Mouse (Mus musculus): ENCODE measurements around the gene Bmpr1a. TPM values are rescaled to one million over a fixed set of nuclear protein-coding genes. Genes with fewer than 3 reads are reported as not detected.

The Bmpr1a gene
- polyA plus RNA-seq, 1 experiment: 75.4 TPM

GRCm38 (mm10) chr14:34375941-34376340, 127.2 kb downstream of the Bmpr1a start:
- Histone ChIP-seq H3K36me3 (ENCODE audit: control insufficient read depth, insufficient read depth, low read length, poor library complexity, severe bottlenecking) (no peaks in the 10 kb centered on the region), H3K9ac (ENCODE audit: low read depth, poor library complexity, severe bottlenecking) (0 out of 2 replicates have a peak overlapping the region, but pooled peaks have one; percentile 25), H3K4me3 (ENCODE audit: low read depth, low read length) (no peak overlapping the region), H3K27ac (ENCODE audit: insufficient read depth, low read length) (no peak overlapping the region), H3K9me3 (replicated peaks; ENCODE audit: control insufficient read depth, insufficient read depth, low read length, poor library complexity, severe bottlenecking) (no peaks in the 10 kb centered on the region), H3K4me1 (ENCODE audit: control insufficient read depth, insufficient read depth, low read length) (peaks cover 20% of the 10 kb centered on the region), H3K27me3 (ENCODE audit: control insufficient read depth, insufficient read depth, low read length, poor library complexity, severe bottlenecking) (no peaks in the 10 kb centered on the region)
- TF ChIP-seq CTCF (IDR thresholded peaks at IDR 0.05; ENCODE audit: low read depth, low read length) (no peak), POLR2A (IDR thresholded peaks at IDR 0.05; ENCODE audit: insufficient read depth, low read length) (no peak), EP300 (IDR thresholded peaks at IDR 0.05; ENCODE audit: insufficient read depth, low read depth, low read length) (no peak)

DNA sequence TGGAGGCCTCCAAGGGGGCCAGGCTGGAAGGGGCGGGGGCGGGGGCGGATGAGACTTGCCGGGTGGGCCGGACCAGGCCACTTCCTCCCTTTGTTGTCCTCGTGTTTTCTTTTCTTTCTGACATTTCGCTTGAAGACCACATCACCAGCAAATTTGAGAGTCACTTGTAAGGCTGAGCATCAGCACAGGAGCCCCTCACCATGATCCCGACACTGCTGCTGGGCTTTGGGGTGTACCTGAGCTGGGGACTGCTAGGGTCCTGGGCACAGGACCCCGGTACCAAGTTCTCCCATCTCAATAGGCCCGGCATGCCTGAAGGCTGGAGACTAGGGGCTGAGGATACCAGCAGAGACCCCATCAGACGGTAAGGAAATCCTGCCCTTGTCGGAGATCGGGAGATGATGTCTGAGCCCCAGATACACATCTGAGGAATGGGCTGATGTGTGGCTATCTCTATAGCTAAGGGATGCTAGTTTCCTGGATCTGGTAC, 127.7 kb downstream of the Bmpr1a start, which contains the start of gene Mmrn2:
Gene Mmrn2, plus strand, starts transcription at position 51 of the 490 bp plus-strand sequence.
- TF ChIP-seq EP300 (IDR thresholded peaks at IDR 0.05; ENCODE audit: insufficient read depth, low read depth, low read length): no peak
- no peak for TF ChIP-seq CTCF (IDR thresholded peaks at IDR 0.05; ENCODE audit: low read depth, low read length)
- no peak for TF ChIP-seq POLR2A (IDR thresholded peaks at IDR 0.05; ENCODE audit: insufficient read depth, low read length)
- no peak within 1 kb of the TSS for H3K27ac ChIP-seq (ENCODE audit: insufficient read depth, low read length)
- no peaks in the 10 kb centered on the region for H3K27me3 ChIP-seq (ENCODE audit: control insufficient read depth, insufficient read depth, low read length, poor library complexity, severe bottlenecking)
- no peaks in the 10 kb centered on the region for H3K36me3 ChIP-seq (ENCODE audit: control insufficient read depth, insufficient read depth, low read length, poor library complexity, severe bottlenecking)
- peaks cover 20% of the 10 kb centered on the region for H3K4me1 ChIP-seq (ENCODE audit: control insufficient read depth, insufficient read depth, low read length)
- H3K9me3 ChIP-seq (replicated peaks; ENCODE audit: control insufficient read depth, insufficient read depth, low read length, poor library complexity, severe bottlenecking): no peaks in the 10 kb centered on the region
- H3K4me3 ChIP-seq (ENCODE audit: low read depth, low read length): no peak within 1 kb of the TSS
- H3K9ac ChIP-seq (ENCODE audit: low read depth, poor library complexity, severe bottlenecking): 0 out of 2 replicates have a peak within 1 kb of the TSS, but pooled peaks have one; percentile 25

GRCm38 (mm10) chr14:34374577-34374976, 128.6 kb downstream of the Bmpr1a start, which contains the start of gene Sncg:
Gene Sncg, minus strand, starts transcription at chr14:34374789.
- no peak within 1 kb of the TSS for H3K4me3 ChIP-seq (ENCODE audit: low read depth, low read length)
- H3K27me3 ChIP-seq (ENCODE audit: control insufficient read depth, insufficient read depth, low read length, poor library complexity, severe bottlenecking): no peaks in the 10 kb centered on the region
- H3K36me3 ChIP-seq (ENCODE audit: control insufficient read depth, insufficient read depth, low read length, poor library complexity, severe bottlenecking): no peaks in the 10 kb centered on the region
- H3K4me1 ChIP-seq (ENCODE audit: control insufficient read depth, insufficient read depth, low read length): peaks cover 20% of the 10 kb centered on the region
- no peaks in the 10 kb centered on the region for H3K9me3 ChIP-seq (replicated peaks; ENCODE audit: control insufficient read depth, insufficient read depth, low read length, poor library complexity, severe bottlenecking)
- no peak within 1 kb of the TSS for H3K27ac ChIP-seq (ENCODE audit: insufficient read depth, low read length)
- TF ChIP-seq CTCF (IDR thresholded peaks at IDR 0.05; ENCODE audit: low read depth, low read length) (no peak), POLR2A (IDR thresholded peaks at IDR 0.05; ENCODE audit: insufficient read depth, low read length) (no peak), EP300 (IDR thresholded peaks at IDR 0.05; ENCODE audit: insufficient read depth, low read depth, low read length) (no peak)
- no peak within 1 kb of the TSS for H3K9ac ChIP-seq (ENCODE audit: low read depth, poor library complexity, severe bottlenecking)

- no peaks in the 10 kb centered on the region for H3K9me3 ChIP-seq (replicated peaks; ENCODE audit: control insufficient read depth, insufficient read depth, low read length, poor library complexity, severe bottlenecking)
- no peaks in the 10 kb centered on the region for H3K27me3 ChIP-seq (ENCODE audit: control insufficient read depth, insufficient read depth, low read length, poor library complexity, severe bottlenecking)
- TF ChIP-seq CTCF (IDR thresholded peaks at IDR 0.05; ENCODE audit: low read depth, low read length) (no peak), EP300 (IDR thresholded peaks at IDR 0.05; ENCODE audit: insufficient read depth, low read depth, low read length) (no peak), POLR2A (IDR thresholded peaks at IDR 0.05; ENCODE audit: insufficient read depth, low read length) (no peak)
- H3K4me1 ChIP-seq (ENCODE audit: control insufficient read depth, insufficient read depth, low read length): peaks cover 20% of the 10 kb centered on the region
- no peak overlapping the region for H3K4me3 ChIP-seq (ENCODE audit: low read depth, low read length)
- H3K36me3 ChIP-seq (ENCODE audit: control insufficient read depth, insufficient read depth, low read length, poor library complexity, severe bottlenecking): no peaks in the 10 kb centered on the region
- H3K27ac ChIP-seq (ENCODE audit: insufficient read depth, low read length): no peak overlapping the region
- no peak overlapping the region for H3K9ac ChIP-seq (ENCODE audit: low read depth, poor library complexity, severe bottlenecking)
Observed at GRCm38 (mm10) chr14:34373581-34373980, 129.6 kb downstream of the Bmpr1a start.

- H3K36me3 ChIP-seq (ENCODE audit: control insufficient read depth, insufficient read depth, low read length, poor library complexity, severe bottlenecking): no peaks in the 10 kb centered on the region
- H3K4me1 ChIP-seq (ENCODE audit: control insufficient read depth, insufficient read depth, low read length): peaks cover 20% of the 10 kb centered on the region
- H3K27me3 ChIP-seq (ENCODE audit: control insufficient read depth, insufficient read depth, low read length, poor library complexity, severe bottlenecking): no peaks in the 10 kb centered on the region
- no peaks in the 10 kb centered on the region for H3K9me3 ChIP-seq (replicated peaks; ENCODE audit: control insufficient read depth, insufficient read depth, low read length, poor library complexity, severe bottlenecking)
- no peak overlapping the region for H3K9ac ChIP-seq (ENCODE audit: low read depth, poor library complexity, severe bottlenecking)
- TF ChIP-seq POLR2A (IDR thresholded peaks at IDR 0.05; ENCODE audit: insufficient read depth, low read length) (no peak), CTCF (IDR thresholded peaks at IDR 0.05; ENCODE audit: low read depth, low read length) (no peak), EP300 (IDR thresholded peaks at IDR 0.05; ENCODE audit: insufficient read depth, low read depth, low read length) (no peak)
- H3K4me3 ChIP-seq (ENCODE audit: low read depth, low read length): no peak overlapping the region
- no peak overlapping the region for H3K27ac ChIP-seq (ENCODE audit: insufficient read depth, low read length)
Observed at GRCm38 (mm10) chr14:34372646-34373045, 130.5 kb downstream of the Bmpr1a start.

DNA sequence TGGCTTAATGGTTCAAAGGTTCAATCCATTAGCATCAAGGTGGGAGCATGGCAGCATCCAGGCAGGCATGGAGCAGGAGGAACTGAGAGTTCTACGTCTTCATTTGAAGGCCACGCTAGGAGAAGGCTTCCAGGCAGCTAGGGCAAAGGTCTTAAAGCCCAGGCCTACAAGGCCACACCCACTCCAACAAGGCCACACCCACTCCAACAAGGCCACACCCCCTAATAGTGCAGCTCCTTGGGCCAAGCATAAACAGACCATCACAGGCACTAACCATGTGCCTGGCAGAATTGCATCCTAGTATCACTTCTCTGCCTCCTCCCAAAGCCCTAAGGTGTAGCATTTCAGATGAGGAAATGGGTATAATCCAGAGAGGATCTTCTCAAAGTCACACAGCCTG, 131.4 kb downstream of the Bmpr1a start:
- Histone ChIP-seq H3K27ac (ENCODE audit: insufficient read depth, low read length) (no peak overlapping the region), H3K36me3 (ENCODE audit: control insufficient read depth, insufficient read depth, low read length, poor library complexity, severe bottlenecking) (no peaks in the 10 kb centered on the region), H3K4me3 (ENCODE audit: low read depth, low read length) (no peak overlapping the region), H3K9me3 (replicated peaks; ENCODE audit: control insufficient read depth, insufficient read depth, low read length, poor library complexity, severe bottlenecking) (no peaks in the 10 kb centered on the region; the same call in 1 of the 2 replicates), H3K27me3 (ENCODE audit: control insufficient read depth, insufficient read depth, low read length, poor library complexity, severe bottlenecking) (no peaks in the 10 kb centered on the region), H3K9ac (ENCODE audit: low read depth, poor library complexity, severe bottlenecking) (no peak overlapping the region), H3K4me1 (ENCODE audit: control insufficient read depth, insufficient read depth, low read length) (peaks cover 15% of the 10 kb centered on the region)
- TF ChIP-seq POLR2A (IDR thresholded peaks at IDR 0.05; ENCODE audit: insufficient read depth, low read length) (no peak), CTCF (IDR thresholded peaks at IDR 0.05; ENCODE audit: low read depth, low read length) (no peak), EP300 (IDR thresholded peaks at IDR 0.05; ENCODE audit: insufficient read depth, low read depth, low read length) (no peak)

Data from ES-Bruce4 (cell line).